Mouse (Mus musculus) adrenal gland, postnatal 14 days (tissue): ENCODE results near the gene Inpp5e. TPM values are rescaled to one million over a fixed set of nuclear protein-coding genes. Genes with fewer than 3 reads are reported as not detected.

Experiments used
- DNase-seq: peaks from one replicate; pipeline ENCODE4 v3.0.0; 2021; ENCODE audit warnings: mixed read lengths
- total RNA-seq: library from RNA; stranded (reverse); gene quantifications from 2 replicates; pipeline ENCODE4 v1.2.3, GENCODE M21; 2021

The Inpp5e gene
- total RNA-seq, 1 experiment from 2014 or later, result 14.5 TPM

DNA sequence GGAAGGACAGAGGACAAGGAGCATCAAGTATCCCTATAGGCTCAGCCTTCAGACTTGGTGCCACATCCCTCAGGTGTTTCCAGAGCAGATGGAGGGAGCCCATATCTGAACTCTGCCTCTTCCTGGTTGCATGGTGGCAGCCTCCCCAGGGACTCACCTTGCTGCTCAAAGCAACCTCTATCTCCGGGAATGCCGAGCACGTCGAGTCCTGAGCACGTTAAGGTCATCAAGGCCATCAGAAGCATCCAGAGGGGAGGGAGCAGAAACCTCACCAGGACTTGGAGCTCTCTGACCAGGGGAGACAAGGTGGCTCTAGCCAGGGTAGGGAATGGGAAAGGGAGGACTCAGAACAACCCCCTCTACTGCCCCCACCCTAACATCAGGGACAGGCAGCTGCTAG, 45.5 kb downstream of the Inpp5e start:
- DNase-seq, result no peak

DNA sequence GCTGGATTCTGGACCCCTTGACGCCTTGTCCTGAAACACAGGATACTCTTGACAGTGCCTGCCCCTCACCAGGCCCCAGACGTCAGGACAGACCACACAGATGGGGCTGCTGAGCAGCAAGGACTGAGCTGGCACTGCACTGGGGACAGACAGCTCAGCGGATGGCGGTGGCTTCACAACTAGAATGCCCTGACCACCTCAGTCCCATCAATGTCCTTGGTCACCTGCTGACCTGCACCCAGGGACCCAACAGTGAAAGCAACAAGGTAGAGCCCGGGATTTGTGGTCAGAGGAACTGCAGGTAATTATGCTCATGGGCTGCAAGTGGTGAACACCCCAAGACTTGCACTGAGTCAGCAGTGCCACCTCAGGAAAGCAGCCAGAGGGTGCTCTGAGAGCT, 46.0 kb downstream of the Inpp5e start:
- DNase-seq, result no peak

DNA sequence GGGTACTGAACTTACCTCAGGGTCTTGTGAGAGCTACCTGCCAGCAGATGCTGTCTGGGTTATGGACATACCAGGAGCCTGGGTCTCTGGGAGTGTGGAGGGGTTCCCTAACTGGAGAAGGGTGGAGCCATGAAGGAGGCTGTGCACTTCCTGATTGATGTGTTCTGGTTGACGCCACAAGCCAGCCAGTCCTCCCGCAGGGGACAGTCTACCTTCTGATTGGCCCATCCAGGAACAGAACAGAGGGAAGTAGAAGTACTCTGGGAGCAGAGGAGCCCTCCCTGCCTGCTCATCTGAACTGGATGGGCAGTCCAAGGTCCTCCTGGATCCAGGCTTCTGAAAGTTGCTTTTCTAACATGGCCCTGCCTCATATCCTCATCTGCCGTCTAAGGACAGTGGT, 48.2 kb downstream of the Inpp5e start, which contains the start of gene Card9:
Gene Card9 (minus strand): TSS at position 147 of the 400 bp plus-strand sequence.
- no peak for DNase-seq

DNA sequence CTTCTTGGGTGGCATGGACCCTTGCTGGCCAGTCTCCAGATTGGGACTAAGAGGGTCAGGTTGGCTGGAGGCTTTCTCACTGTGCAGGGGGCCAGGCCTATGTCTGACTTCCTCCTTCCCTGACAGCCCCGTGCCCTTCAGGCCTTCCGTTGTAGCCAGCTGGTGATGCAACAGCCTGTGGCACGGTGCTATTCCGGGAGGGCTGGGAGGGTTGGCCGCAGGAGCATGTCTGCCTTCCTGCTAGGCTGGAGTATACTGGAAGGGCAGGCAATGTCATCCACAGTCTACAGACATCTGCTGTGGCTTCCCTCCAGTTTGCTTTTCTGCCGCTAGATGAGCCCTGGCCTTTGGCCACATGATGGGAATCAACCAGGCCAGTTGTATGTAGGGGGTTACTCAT, 49.0 kb downstream of the Inpp5e start:
- DNase-seq, result peak; percentile 52

DNA sequence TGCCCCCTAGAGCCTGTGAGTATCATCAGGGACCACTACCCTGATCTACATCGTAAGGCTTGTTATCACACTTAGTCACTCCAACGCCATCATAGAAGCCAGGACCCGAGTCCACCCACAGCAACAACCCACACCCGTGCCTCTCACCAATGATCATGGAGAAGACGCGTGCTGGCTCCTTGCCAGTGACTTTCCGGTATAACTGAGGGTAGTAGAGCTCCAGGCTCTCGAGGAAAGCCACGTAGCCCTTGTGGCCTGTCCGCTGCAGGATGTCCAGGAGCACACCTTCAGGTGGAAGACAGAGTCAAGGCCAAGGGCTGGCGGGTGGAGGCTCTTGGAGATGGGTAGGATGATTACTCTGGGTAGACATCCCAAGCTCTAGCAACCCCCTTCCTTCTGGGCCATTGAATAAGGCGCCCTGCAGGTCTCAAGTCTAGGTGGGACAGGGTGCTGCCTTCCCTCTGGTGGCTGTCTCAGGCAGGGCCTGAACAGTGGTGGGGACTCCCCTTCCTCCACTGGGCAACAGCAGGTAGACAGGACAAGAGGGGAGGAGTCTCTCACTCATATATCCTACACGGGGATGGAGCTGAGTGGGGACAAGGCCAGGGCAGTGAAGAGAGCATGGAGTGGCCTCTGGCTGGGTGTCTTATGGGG, 50.2 kb downstream of the Inpp5e start:
- no peak for DNase-seq

DNA sequence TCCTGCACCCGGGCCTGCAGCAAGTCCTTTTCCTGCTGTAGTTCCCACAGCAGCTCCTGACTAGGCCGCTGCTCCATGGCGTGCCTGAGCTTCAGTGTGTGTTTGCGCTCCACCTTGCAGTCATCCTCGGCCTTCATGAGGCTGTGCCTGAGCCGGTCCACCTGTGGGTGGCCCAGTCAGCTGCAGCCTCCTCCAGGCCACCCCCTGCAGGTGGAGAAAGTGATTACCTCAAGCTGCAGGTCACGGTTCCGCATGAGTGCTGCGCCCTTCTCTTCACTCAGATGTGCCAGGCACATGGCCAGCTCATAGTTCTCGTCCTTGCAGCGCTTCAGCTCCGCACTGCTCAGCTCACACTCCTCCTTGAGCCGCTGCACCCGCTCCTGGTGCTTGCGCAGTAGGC, 51.5 kb downstream of the Inpp5e start:
- DNase-seq, result peak; percentile 47

DNA sequence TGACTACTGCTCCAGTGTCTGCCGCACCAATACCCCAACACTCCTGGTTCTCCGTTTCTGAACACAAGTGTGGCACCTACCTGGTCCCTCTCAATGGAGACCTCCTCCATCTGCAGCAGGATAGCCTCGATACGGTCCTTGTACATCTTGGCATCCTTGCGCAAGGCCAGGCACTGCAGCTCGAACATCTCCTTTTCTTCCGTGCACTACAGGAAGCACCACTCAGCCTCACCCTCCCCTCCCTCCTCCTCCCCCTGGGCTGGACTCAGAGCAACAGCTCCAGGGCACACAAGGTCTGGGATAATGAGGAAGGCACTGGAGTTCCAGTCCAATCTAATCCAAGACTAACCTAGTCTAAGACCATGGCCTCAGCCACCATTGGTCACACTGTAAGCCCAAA, 52.3 kb downstream of the Inpp5e start:
- no peak for DNase-seq

DNA sequence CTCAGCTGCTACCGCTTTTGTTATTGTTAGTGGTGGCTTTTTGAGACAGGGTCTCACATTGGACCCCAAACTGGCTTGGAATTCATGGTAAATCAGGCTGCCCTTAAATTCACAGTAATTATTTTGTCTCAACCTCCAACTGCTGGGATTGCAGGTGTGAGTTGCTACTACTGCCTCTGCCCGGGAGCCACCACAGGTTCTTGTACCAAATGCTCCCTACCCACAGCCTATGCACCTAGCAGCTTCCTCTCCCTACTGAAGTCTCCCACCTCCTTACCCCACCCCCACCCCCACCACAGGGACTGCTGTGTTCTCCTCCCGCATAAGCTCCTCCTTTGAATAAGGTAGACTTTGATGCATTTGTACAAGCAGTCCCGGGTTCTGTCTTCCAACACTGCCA, 52.8 kb downstream of the Inpp5e start:
- DNase-seq, result no peak

DNA sequence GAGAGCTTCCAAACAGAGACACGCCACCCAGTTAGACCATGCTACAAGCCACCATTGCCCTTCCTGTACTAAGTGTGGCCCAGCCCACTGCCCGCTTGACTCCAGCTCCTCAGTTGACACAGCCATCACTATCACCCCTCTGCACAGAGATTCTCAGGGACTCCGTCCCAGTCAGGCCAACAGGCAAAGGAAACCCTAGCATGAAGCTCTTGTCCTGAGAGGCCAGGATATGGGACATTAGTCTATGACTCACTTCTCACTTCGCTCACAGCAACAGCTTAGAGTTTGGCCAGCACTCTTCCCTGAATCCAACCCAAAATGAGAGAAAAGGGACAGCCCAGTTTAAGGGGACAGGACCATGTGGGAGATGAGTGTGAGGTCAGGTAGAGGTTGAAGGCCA, 54.6 kb downstream of the Inpp5e start:
- no peak for DNase-seq

DNA sequence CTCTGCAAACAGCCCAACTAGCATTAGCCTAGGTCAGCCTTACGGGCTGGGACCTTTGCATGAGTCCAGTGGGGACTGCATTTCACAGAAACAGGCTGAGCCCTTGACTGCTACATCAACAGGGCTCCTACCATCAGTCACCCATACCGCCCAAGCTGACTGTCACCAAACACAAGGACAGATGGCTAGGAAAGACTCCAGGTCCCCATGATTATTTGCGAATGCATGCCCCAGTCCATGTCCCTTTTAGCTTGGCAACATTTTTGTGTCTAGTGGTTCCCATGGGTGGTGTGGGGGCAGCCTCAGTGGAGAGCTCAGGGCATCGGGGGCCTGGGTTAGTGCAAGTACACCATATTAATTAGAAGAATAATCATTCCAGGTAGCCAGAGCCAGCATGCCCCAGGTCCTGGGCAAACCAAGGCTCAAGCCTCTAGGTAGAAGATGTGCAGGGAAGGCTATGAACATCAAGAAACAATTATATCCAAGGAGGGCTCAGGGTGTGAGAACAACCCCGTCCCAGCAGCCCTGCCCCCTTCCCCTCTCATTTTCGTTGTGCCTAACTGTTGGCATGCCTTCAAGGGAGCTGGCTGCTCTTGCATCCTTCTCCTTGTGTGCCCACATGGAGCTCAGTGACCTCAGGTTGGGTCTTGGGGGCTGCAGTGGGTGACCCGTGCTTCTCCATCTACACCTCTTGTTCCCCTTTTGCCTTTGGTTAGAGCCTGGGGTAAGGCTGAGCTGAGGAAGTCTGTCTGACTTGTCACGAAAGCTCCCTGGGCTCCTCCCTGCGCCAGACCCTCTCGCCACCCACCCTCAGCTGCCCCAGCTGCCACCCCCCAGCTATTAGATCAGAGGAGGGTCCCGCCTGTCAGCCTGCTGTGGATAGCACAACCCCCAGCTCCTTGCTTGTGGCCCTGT, 55.7 kb downstream of the Inpp5e start:
- DNase-seq, result no peak

DNA sequence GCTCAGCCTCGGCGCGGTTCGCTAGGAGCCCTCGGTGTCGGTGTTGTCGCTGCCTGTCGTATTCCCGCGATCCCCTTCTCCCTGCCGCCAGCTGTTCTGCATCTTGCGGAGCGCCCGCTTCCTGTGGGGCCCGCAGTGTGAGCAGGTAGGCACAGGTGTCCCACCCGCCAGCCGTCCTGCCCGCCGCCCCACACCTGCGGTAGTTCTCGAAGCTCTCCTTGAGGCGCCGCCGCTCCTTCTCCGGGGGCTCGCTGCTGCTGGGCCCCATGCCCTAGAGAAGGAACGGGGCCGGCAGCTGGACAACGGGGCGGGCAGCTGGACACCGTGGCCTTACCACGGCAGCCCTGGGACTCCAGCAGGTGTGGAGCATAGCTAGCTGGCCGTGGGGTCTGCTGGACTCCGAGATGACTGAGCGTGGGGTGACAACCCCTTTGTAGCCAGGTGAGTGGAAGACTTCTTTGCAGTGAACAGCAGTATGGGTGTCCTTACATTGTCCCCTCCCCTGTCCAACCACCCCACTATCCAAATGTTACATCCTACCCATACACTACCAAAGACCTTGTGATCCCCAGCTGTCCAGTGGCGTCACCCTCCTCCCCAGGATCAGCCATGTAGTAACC, 56.6 kb downstream of the Inpp5e start:
- peak; percentile 48 for DNase-seq

DNA sequence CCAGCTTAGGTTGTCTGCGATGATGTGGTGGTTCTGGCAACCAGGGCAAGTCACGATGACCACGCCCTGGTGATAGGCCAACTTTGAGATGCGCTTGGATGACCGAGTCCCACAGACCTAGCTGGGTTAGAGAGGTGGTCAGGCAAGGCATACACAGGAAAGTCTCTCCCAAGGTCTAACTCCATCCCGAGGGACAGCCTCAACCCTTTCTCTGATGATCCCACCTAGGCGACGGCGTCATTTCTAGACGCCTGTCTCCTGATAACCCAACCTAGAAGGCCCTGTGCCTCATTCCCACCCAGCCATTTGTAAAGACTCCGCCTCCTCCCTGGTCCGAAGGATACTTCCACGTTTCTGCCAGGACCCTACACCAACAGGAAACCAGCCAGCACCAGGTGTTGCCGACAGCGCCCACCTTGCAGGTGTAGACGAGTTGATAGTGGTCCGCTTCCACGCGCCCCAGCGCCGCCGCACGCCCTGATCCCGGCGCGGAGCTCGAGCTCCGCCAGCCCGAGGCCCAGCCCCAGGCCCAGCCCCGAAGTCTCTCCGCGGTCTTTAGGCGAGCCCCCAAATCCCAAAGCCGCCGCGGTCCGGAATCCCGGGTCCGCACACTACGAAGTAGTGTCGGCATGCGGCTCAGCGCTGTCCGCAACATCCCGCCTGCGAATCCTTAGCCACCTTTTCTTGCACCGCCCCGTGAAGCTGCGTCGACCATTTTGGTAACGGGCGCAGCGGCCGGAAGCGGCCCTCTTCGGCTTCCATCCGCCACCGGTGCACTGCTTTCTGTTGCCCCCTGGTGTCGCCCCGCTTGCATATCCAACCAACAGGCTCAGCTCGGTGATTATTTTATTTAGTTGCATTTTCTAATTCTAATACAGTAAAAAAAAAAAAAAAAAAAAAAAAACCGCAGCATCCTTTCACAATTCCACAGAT, 57.4 kb downstream of the Inpp5e start, which contains the start of gene Dnlz:
Gene Dnlz (minus strand): TSS at position 753 of the 933 bp plus-strand sequence.
- DNase-seq, result peak; percentile 95

DNA sequence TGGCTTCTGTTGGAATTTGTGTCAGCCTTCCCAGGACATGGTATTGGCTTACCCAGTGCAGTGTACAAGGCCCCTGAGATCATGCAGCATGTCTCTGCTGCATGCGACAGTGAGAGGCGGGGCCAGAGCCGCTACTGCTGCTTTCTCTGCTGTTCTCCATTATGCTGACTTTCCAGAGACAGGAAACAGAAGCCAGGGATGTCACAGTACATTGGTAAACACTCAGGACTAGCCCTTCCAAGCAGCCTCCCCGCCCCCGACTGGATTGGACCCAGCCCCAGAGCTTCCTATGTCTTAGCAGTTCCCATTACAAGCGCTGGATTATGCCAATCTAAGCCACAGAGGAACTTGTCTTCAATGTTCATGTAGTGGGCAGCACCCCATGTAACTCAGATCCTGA, 60.8 kb downstream of the Inpp5e start:
- DNase-seq, result no peak

Other genes with a start within 250 kb of the Inpp5e start
- 0.30 TPM in 1 of 2 replicates, not detected in the other for gene Lhx3, start 200.9 kb downstream of the Inpp5e start, total RNA-seq
- 18.6 and 19.0 TPM in 2 replicates for gene Qsox2, start 171.7 kb downstream of the Inpp5e start, total RNA-seq
- 1.0 and 1.5 TPM in 2 replicates for gene Ccdc187, start 114.6 kb downstream of the Inpp5e start, total RNA-seq
- 14.1 TPM in 2 replicates for gene Gpsm1, start 93.7 kb downstream of the Inpp5e start, total RNA-seq
- 19.0 and 19.8 TPM in 2 replicates for gene Dnlz, start 57.1 kb downstream of the Inpp5e start, total RNA-seq
- gene Card9, start 48.3 kb downstream of the Inpp5e start, total RNA-seq, result 1.2 and 1.6 TPM in 2 replicates
- gene Snapc4, start 28.6 kb downstream of the Inpp5e start, total RNA-seq, result 26.9 and 33.7 TPM in 2 replicates
- gene Entr1, start 19.9 kb downstream of the Inpp5e start, total RNA-seq, result 83.5 and 94.9 TPM in 2 replicates
- gene Pmpca, start 19.9 kb downstream of the Inpp5e start, total RNA-seq, result 122 TPM in 2 replicates
- gene Sec16a, start 36.0 kb upstream of the Inpp5e start, total RNA-seq, result 50.1 and 54.6 TPM in 2 replicates
- 27.5 and 35.7 TPM in 2 replicates for gene Notch1, start 107.5 kb upstream of the Inpp5e start, total RNA-seq
- gene Egfl7, start 170.8 kb upstream of the Inpp5e start, total RNA-seq, result 217 and 247 TPM in 2 replicates
- gene Gm20532, start 177.4 kb upstream of the Inpp5e start, total RNA-seq, result not detected in 2 replicates
- 271 and 405 TPM in 2 replicates for gene Agpat2, start 195.2 kb upstream of the Inpp5e start, total RNA-seq
- gene Fam69b, start 219.3 kb upstream of the Inpp5e start, total RNA-seq, result 10.0 and 12.3 TPM in 2 replicates